Mouse (Mus musculus) limb, embryonic 11.5 days (tissue): ENCODE data around the gene Gm17364. TPM values are rescaled to one million over a fixed set of nuclear protein-coding genes. Genes with fewer than 3 reads are reported as not detected.

Experiments used
- ATAC-seq: fragments of 200-750 bp; cut with Nextera tagmentation; 2 replicates; pipeline ENCODE4 v1.8.0; 2017; ENCODE audit warnings: low read depth; ENCODE audit not compliant: insufficient number of reproducible peaks, low FRiP score, low TSS enrichment
- DNase-seq: peaks from one replicate; pipeline ENCODE4 v3.0.0-alpha.2; 2015; ENCODE audit warnings: low spot score
- H3K27ac ChIP-seq: fragments of 300-500 bp; sonication (generic); replicated peaks from 2 replicates; pipeline ENCODE4 v1.5.1; 2014; ENCODE audit warnings: low read depth, mild to moderate bottlenecking, low read length
- H3K27me3 ChIP-seq: fragments of 300-500 bp; sonication (generic); 2 replicates; pipeline ENCODE4 v1.6.1; 2014; ENCODE audit warnings: mild to moderate bottlenecking, low read length, mixed read lengths; ENCODE audit not compliant: control insufficient read depth, insufficient read depth
- H3K36me3 ChIP-seq: fragments of 300-500 bp; sonication (generic); 2 replicates; pipeline ENCODE4 v1.6.1; 2014; ENCODE audit warnings: mild to moderate bottlenecking, low read length, moderate library complexity, mixed read lengths; ENCODE audit not compliant: control insufficient read depth, insufficient read depth
- H3K4me1 ChIP-seq: fragments of 300-500 bp; sonication (generic); 2 replicates; pipeline ENCODE4 v1.6.1; 2014; ENCODE audit warnings: low read length, mixed read lengths; ENCODE audit not compliant: control insufficient read depth, insufficient read depth
- H3K4me2 ChIP-seq: fragments of 300-500 bp; sonication (generic); 2 replicates; pipeline ENCODE4 v1.6.1; 2014; ENCODE audit warnings: low read depth, mild to moderate bottlenecking, moderate library complexity; ENCODE audit not compliant: severe bottlenecking
- H3K4me3 ChIP-seq: fragments of 300-500 bp; sonication (generic); 2 replicates; pipeline ENCODE4 v1.5.1; 2014; ENCODE audit warnings: low read depth, low read length
- H3K9ac ChIP-seq: fragments of 300-500 bp; sonication (generic); 2 replicates; pipeline ENCODE4 v1.6.1; 2014; ENCODE audit warnings: mild to moderate bottlenecking, low read length
- H3K9me3 ChIP-seq: fragments of 300-500 bp; sonication (generic); 2 replicates; pipeline ENCODE4 v1.6.1; 2016; ENCODE audit warnings: low read length; ENCODE audit not compliant: control insufficient read depth
- WGBS: fragments of 180-500 bp; shearing (Covaris S2); extraction: QIAGEN DNeasy Blood & Tissue Kit; methylation state at CpG from one replicate; pipeline ENCODE4 v1.1.7; 2014; 5-methylcytosine and 5-hydroxymethylcytosine counted together
- polyA plus RNA-seq: library from polyadenylated mRNA; unstranded; fragments of >200 nt; fragmentation: Nextera tagmentation; extraction: Ambion mirVana; gene quantifications from 2 replicates; pipeline ENCODE4 v1.2.1, GENCODE M21; 2014

Gm17364 gene
- polyA plus RNA-seq, 1 experiment from 2014 or later, result not detected

- H3K9me3 ChIP-seq, result no peaks in the 10 kb centered on the region
- H3K27ac ChIP-seq, result no peak overlapping the region
- H3K27me3 ChIP-seq, result no peaks in the 10 kb centered on the region
- 84% methylated on average over 6 of the region's 6 CpGs for WGBS
- no peaks in the 10 kb centered on the region for H3K4me1 ChIP-seq
- ATAC-seq (no peak), DNase-seq (no peak)
- no peaks in the 10 kb centered on the region for H3K36me3 ChIP-seq
- no peak overlapping the region for H3K4me3 ChIP-seq
- H3K9ac ChIP-seq, result no peak overlapping the region
- no peak overlapping the region for H3K4me2 ChIP-seq
These were observed 38.6 kb downstream of the Gm17364 start for GRCm38 (mm10) chr13:41235181-41235580.

GRCm38 (mm10) chr13:41233241-41233640 lies 40.5 kb downstream of the Gm17364 start:
- WGBS, result 85% methylated on average over 7 of the region's 7 CpGs
- no peak for DNase-seq
- no peak overlapping the region for H3K4me3 ChIP-seq
- no peak for ATAC-seq
- no peaks in the 10 kb centered on the region for H3K4me1 ChIP-seq
- no peak overlapping the region for H3K9ac ChIP-seq
- H3K27ac ChIP-seq, result no peak overlapping the region
- no peaks in the 10 kb centered on the region for H3K9me3 ChIP-seq
- H3K36me3 ChIP-seq, result no peaks in the 10 kb centered on the region
- H3K27me3 ChIP-seq, result no peaks in the 10 kb centered on the region
- no peak overlapping the region for H3K4me2 ChIP-seq

GRCm38 (mm10) chr13:41232209-41232608 lies 41.6 kb downstream of the Gm17364 start:
- Histone ChIP-seq H3K9ac (no peak overlapping the region), H3K4me1 (no peaks in the 10 kb centered on the region), H3K27me3 (no peaks in the 10 kb centered on the region), H3K9me3 (no peaks in the 10 kb centered on the region), H3K27ac (no peak overlapping the region), H3K4me3 (no peak overlapping the region), H3K4me2 (no peak overlapping the region), H3K36me3 (no peaks in the 10 kb centered on the region)
- WGBS, result 92% methylated on average over 15 of the region's 15 CpGs
- DNase-seq (no peak), ATAC-seq (no peak)

- no peak overlapping the region for H3K4me3 ChIP-seq
These were observed 42.3 kb downstream of the Gm17364 start for GRCm38 (mm10) chr13:41231389-41231983.

GRCm38 (mm10) chr13:41230256-41230655 lies 43.5 kb downstream of the Gm17364 start:
- no peaks in the 10 kb centered on the region for H3K27me3 ChIP-seq
- WGBS, result 86% methylated on average over 5 of the region's 5 CpGs
- H3K4me1 ChIP-seq, result no peaks in the 10 kb centered on the region
- H3K4me2 ChIP-seq, result no peak overlapping the region
- H3K4me3 ChIP-seq, result no peak overlapping the region
- no peaks in the 10 kb centered on the region for H3K36me3 ChIP-seq
- no peak overlapping the region for H3K9ac ChIP-seq
- H3K9me3 ChIP-seq, result no peaks in the 10 kb centered on the region
- ATAC-seq, result no peak
- H3K27ac ChIP-seq, result no peak overlapping the region
- no peak for DNase-seq

More at GRCm38 (mm10) chr13:41231389-41231983, 42.3 kb downstream of the Gm17364 start:
- Histone ChIP-seq H3K27ac (no peak overlapping the region), H3K36me3 (no peaks in the 10 kb centered on the region), H3K27me3 (no peaks in the 10 kb centered on the region), H3K4me1 (no peaks in the 10 kb centered on the region), H3K4me2 (no peak overlapping the region), H3K9me3 (no peaks in the 10 kb centered on the region), H3K9ac (no peak overlapping the region)
- DNase-seq, result no peak
- ATAC-seq, result no peak
- 88% methylated on average over 12 of the region's 12 CpGs for WGBS

- Histone ChIP-seq H3K27ac (no peak overlapping the region), H3K27me3 (no peaks in the 10 kb centered on the region), H3K4me1 (no peaks in the 10 kb centered on the region), H3K9me3 (no peaks in the 10 kb centered on the region), H3K4me3 (no peak overlapping the region), H3K36me3 (no peaks in the 10 kb centered on the region), H3K9ac (no peak overlapping the region), H3K4me2 (no peak overlapping the region)
- WGBS, result 84% methylated on average over 5 of the region's 5 CpGs
- ATAC-seq, result no peak
- DNase-seq, result no peak
These were observed 45.7 kb downstream of the Gm17364 start for GRCm38 (mm10) chr13:41228060-41228459.

- Histone ChIP-seq H3K4me2 (no peak overlapping the region), H3K36me3 (no peaks in the 10 kb centered on the region), H3K9me3 (no peaks in the 10 kb centered on the region), H3K27ac (no peak overlapping the region), H3K27me3 (no peaks in the 10 kb centered on the region), H3K4me3 (no peak overlapping the region), H3K9ac (no peak overlapping the region), H3K4me1 (no peaks in the 10 kb centered on the region)
- WGBS, result 93% methylated on average over 5 of the region's 5 CpGs
- ATAC-seq, result no peak
- no peak for DNase-seq
These were observed 47.3 kb downstream of the Gm17364 start for GRCm38 (mm10) chr13:41226513-41226912.
